Mouse (Mus musculus) cerebellum, postnatal 10 days (tissue): Measurements from ENCODE around the gene Pdgfc.

ENCODE experiments used
- DNase-seq, 2 experiments: peaks; one replicate each; pipeline ENCODE4 v3.0.0; 2021; ENCODE audit warnings: mixed read lengths in 2 of 2

Pdgfc gene

DNA sequence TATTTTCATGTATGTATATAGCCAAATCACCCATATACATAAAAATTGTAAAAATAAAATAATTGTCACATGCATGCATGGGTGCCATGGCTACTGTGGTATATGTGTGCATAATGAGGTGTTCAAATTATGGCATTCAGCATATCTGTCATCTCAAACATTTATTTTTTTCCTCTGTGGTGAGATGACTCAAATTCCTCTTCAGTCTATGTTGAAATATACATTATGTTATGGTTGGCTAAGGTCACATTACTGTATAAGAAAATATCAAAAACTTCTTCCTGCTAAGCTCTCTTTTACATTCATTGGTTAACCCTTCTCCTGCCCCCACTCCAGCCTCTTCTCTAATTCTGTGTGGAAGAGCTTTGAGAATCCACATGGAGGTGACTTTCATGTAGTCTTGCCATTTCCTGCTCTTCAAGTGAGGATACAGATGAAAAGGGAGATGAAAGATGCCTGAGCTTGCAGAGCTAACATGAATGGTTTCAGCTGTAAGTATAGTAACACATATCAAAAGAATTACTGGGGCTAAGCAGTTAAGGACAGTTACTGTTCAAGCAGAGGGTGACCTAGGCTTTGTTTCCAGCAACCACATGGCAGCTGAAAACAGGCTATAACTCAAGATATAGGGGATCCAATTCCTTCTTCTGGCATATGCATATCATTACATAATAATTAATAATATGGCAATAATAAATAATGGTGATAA lies 124.4 kb downstream of the Pdgfc start:
- no peak for DNase-seq

DNA sequence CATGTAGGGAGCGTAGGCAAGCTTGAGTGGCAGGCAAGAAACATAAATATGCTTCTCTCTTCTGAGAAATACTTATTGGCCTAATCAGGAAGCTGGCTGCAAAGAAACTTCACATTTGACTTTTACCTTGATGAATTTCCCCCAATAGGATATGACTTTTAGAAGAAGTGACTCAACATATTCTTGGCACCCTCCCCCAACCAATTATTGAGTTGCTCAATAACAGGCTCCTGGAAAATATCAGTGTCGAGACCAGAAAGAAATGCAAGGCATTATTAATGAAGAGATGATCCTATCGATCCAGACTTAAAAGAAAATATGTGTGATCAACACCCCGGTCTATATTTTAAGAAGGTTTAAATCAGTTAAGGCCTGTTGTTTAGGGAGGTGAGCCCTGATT lies 125.9 kb downstream of the Pdgfc start:
- DNase-seq: no peak

DNA sequence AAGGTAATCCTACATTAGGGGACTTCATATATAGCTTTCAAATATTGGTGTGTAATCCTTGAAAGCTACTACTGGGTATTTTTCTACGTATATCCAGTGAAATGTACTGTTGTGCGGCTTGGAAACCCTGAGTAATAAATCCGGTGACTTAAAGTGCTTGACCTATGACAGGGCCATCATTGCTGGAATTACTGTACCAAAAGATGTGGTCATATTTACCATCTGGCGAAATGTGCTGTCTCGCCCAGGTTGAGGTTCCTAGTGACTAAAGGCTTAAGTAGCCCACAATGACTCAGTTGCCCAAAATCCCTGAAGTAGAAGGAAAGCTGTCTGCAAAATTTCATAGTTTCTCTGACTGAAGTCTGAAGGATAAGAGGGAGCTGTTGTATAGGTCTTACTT lies 127.9 kb downstream of the Pdgfc start:
- DNase-seq: no peak

DNA sequence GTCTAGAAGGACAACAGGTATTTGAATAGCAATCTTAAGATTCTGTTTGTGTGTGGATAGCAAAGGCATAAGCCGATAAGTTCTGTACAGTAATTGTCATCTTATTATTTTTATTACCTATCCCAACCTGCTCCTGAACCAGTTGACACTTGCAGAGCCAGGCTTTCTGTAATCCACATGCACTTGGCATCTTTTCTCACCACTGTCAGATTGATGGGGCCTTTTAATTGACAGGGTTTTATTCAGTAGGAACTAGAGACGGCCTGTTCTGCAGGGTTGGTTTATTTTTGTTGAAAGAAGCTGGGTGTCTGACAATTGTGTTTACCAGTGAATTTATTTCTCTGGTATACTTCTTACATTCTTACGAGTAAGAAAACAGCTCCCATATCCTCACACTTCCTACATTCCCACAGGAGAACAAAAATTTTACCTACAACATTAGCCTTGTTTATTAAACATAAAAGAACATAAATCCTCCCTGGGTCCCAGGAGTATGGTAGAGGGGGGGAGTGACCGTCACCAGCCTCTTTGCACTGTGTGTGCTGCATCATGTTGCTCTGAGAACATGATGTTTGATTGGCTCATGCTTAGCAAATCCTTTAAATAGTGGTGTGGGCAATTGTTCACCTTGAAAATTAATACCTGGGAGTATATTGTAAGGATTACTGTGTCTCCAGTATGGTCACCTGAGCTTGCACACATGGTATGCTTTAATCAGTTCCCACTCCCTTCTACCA lies 134.0 kb downstream of the Pdgfc start:
- no peak for DNase-seq

DNA sequence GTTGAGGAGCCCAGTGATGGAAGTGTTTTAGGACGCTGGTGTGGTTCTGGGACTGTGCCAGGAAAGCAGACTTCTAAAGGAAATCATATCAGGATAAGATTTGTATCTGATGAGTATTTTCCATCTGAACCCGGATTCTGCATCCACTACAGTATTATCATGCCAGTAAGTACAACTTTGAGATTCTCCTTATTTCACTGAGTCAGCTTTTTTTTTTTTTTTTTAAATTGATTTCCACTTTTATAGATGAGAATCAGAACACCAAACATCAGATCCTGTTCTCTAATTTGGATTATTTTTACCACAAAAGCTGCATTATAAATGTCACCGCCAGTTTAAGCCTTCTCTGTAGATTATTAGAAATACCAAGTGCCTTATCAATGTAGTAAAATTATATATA lies 138.6 kb downstream of the Pdgfc start:
- no peak for DNase-seq

DNA sequence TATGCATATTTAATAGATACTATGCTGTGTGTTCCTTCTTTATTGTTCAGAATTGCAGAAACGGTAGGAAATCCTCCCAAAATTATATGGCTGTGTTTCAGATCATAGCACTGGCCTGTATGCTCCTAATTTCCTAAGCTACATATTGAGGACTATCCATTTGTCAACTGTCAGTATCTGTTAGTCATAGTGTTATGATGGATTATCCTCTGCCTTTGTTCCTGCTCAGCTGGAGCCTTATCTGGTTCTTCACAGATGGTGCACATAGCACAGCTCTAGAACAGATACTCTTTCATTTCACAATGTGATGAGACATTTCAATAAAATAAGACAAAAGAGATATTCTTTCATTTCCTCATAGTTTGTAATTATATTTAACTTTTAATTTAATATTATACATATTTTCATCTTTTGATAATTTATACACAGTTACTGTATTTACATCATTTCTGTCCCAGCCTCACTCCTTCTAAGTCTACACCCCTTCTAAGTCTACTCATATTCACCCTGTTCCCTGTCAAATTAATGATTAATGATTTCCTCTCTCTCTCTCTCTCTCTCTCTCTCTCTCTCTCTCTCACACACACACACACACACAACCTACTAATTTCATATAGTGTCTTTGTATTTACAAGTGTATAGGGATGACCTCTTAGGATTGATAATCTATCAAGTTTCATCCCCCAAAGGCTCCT lies 145.2 kb downstream of the Pdgfc start:
- DNase-seq: peak; percentile 45

DNA sequence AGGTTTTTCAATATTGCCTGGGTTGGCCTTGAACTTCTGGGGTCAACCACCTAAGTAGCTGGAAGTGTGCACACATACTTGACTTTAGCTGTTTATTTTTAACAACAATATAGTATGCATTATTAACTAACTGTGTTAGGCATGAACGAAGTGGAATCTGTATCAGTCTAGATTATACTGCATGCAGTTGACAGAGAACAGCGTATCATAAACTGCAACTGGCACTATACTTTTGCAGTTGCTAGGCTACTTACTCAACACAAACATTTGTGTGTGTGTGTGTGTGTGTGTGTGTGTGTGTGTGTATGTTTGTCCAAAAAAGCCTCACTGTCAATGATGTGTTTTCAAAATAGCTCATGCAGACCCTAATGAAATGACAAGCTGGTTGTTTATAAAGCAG lies 160.7 kb downstream of the Pdgfc start:
- no peak for DNase-seq

DNA sequence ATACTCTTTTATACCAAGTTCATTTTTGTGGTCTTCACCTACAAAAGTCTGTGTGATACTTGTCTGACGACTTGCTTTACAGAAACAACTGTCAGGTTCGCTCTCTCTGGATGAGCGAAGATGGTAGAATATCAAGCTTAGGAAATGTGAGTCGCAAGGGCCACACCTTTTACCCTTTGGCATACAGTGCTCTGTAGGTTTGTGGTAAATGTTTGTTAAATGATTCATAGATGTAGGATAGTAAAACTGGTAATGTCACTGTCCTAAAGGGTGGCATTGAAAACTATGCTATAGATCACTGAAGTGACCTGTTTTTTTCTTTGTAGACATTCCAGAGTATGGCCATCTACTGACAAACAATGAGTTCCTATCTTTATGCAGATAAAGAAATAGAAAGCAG lies 161.4 kb downstream of the Pdgfc start:
- DNase-seq: no peak

DNA sequence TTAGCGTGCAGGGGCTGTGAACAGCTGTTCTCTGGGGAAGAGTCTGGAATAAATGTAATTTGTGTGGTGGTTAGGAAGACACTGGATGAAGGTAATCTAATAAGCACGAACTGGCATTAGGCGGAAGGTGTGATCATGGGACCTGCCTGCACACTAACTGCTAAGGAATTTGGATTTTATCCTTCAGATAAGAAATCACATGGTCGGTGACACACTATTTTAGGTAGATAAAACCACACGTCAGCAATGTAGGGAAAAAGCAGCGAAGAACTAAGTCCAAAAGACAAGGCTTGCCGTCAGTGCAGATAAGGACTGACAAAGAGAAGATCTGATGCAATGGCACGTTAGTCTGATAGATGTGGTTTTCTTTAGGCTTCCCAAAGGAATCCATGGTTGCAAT lies 164.4 kb downstream of the Pdgfc start:
- no peak for DNase-seq

DNA sequence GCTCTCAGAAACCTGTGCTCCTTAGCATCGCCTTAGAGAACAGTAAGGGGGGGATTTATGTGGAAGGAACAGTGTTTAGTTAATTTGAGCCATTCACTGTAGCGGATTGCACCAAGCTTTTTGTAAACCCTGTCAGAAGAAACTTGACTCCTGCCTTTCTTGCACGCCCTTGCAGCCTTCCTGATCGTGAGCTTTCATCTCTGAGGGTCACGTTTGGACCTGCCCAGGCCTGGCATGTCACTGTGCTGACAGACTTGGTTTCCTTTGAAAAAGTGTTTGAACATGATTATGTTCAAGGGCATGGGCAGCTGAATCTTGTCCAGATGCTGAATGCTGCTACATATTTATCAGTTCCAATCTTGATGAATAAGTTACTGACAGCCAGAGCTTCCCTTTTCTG lies 169.0 kb downstream of the Pdgfc start:
- DNase-seq: no peak

DNA sequence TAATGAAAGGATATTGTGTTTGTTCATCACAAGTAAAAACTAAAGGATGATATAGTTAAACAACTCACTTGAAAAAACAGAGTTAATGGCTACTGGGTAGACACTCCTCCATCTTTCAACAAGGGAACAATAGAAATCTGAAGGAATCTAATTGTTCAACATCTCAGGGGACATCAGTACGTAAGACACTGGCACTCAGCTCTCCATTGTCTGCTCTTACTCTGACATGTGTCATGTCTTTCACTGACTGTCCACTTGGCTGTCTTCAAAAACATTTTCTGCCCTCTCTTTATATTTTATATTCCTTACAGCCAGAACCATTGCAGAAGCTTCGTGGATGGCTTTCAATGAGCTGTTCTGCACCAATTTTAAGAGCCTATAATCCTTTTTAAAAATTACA lies 172.0 kb downstream of the Pdgfc start:
- no peak for DNase-seq

DNA sequence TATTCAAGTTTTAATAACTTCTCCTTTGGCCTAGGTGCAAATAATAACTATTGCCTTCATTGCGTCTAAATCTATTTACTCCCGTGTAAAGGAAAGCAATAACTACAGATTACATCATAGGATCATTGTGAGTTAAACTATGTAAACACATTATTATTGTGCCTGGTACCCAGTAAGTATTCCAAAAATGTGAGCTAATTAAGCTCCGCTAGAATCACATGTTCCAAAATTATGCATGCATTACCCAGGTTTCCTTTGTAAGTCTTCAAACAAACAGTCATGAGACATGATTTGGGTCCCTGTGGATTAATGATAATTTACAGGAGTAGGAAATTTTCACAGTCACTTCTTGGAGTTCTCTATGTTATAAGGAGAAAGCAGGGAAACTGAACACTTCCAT lies 174.9 kb downstream of the Pdgfc start:
- no peak for DNase-seq

DNA sequence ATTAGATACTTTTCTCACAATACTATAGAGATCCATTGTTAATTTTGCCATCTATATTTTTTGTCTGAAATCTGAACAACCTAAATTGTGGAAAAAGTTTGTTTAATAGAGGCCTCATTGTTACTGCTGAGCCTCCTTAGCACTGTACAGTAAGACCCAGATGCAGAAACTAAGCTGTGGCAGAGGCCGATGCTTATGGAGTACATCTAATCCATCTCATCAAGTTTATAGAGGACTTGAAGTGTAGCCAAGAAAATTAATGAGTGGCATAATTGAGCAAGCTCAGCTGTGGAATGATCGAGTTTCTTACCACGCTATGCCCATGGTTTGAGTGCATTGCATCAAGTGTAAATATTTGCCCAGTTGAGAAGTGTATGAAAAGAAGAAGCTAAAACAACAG lies 175.4 kb downstream of the Pdgfc start:
- DNase-seq: no peak

DNA sequence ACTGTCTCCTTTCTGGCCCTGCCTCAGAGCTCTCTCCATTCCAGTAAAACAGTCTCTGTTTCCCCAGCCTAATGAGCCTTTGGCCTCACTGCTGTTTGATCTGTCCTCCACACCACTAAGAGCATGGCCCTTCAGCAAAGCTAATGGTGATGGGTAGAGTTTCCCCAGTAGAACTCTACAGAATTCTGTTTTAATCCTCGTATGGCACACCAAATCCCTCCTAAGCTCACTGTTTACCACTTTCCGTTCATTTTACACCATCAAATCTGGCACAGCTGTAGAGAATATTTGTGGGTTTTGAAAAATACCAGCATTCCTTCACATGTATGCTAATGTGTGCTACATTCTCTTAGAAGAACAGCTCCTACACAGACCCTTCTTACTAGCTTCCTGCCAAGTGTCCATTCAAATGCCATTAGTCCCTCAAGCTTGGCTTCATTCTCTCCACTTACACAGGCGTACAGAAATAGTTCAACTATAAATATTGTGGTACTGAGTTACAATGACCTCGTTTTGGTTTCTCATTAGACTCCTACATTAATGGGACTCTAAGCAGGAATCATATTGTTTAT lies 179.4 kb downstream of the Pdgfc start:
- no peak for DNase-seq

DNA sequence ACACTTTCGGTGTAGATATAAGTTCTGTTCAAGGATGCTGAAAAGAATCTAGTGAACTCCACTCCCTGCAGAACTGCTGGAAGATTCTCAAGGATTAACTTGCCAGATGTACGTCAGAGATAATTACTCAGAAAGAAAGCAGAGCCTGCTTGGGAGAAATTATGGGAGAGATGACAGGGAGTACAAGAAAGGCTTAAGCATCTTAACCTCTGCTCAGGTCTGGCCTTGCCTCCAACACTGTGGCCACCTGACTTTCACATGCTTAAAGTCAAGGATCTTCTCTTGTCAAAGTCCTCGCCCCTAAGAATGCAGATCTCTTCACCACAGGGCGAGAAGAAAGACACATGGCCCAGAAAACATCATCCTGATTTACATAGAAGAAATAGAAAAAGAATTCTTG lies 185.5 kb downstream of the Pdgfc start:
- DNase-seq: no peak

DNA sequence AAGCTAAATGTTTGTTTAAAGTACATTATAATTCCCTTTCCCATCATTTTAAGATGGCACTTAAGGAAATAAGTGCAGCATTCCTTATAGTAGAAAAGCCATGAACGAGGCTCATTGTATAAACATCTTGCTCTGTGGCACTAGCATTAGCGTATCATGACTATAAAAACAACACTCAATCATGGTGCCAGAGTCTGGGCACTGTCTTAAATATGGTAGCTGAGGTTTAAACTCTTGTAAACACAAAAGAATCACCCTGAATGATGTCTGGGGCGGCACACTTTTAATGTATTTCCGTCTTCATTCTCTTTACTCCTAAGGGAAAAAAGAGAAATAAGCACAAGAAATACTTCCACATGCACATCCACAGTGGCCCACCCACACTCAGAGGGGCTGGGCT lies 192.1 kb downstream of the Pdgfc start:
- no peak for DNase-seq

DNA sequence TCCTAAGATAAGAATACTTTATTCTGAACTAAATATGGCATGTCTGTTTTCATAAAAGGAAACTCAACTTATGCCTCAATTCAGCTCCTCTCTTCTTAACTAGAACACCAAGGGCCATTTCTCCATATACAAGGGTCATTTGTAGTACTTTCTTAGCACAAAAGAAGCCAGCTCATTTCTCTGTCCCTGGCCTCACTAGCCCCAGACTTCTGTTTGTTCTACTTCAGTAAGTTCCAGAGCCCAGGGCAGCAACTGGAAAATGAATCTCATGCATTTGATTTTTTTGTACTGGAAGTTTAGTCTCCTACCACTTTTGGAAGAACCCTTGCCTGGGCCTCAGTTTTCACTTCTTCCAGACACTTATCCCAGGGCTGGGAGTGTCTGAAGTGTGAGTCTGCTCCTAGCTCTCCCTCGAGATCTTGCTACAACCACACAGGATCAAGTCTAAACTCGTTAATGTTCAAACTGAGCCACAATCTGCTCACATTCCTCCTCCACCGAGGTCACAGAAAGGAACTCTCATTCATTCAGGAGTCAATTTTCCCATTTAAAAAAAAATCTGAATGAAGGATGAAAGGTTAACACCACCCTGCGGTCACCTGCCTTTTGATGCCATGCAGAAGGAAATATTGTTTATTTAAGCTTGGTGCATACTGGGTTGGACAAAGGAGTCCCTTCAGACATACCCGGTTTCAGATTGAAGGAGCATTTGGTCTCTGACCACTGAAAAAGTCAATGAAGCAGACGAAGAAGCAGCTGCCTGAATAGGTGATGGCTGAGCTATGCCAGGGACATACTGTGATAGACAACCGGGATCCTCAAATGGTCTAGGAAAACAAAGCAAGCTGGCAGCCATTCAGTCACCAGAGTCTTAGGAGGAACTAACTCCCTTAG lies 206.7 kb downstream of the Pdgfc start:
- DNase-seq: peak; percentile 81 to 83

DNA sequence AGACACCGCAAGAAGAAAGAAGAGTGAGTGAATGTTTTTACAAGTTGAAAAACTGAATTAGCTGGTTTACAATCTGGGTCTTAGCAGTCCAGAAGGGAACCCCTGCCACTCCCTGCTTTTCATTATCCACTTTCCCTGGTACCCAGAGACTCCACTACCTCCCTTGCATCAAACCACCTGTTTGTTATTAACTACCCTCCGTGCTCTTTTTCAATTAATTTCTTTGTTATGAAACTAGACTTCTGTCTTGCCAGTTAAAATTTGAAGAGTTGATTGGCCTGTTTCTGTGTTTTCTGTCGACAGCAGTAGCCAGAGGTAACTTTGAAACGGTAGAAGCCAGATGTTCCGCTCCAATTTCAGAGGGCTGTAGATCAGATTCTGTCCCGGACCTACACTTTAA lies 207.4 kb downstream of the Pdgfc start:
- no peak for DNase-seq

DNA sequence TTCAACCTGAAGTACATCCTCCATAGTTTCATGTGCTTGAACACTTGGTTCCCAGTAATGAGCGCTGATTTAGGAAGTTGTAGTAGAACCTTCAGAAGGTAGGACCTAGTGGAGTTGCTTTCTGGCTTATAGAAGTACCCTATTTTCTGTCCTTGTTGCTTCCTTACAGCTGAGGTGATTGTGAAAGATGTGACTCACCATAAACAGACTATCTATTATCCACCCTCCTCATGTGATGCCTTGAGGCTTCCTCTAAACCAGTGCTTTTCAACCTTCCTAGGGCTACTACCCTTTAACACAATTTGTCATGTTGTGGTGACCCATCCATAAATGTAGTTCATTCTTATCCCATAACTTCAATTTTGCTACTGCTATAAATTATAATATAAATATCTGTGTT lies 226.6 kb downstream of the Pdgfc start:
- no peak for DNase-seq
